ENCODE assay signal across 8 mouse cellular contexts in the genomic region with DNA sequence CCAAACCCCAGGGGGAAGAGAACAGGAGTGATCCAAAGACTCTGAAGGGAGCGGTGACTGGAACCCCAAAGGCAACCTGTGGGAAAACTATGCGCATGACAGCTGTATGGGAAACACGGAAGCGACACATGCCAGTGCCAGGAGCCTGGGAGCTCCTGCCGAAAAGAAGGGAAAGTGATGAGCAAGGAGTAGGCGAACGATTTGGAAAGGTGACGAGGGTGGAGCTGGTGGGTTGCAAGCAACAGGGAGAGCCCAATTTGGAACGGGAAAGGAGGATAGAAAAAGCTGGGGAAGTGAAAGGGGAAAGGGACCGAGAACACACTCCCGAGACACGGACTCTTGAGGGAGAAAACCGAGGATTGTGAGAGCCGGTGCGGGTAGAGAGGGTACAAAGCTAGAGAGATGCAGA. TPM values are rescaled to one million over a fixed set of nuclear protein-coding genes. Genes with fewer than 3 reads are reported as not detected.
DNase-seq lines count a peak whose midpoint lies in the region; ATAC-seq lines count a peak whose summit lies in the region.

No protein-coding gene starts in this region.

- peak overlapping the region; percentile 94 for H3K9ac ChIP-seq in intestine, embryonic 15.5 days
- peak overlapping the region; percentile 98 for H3K9ac ChIP-seq in limb, embryonic 13.5 days

- ATAC-seq in megakaryocyte, adult 5-6 weeks (ENCODE audit: poor library complexity, severe bottlenecking), result no peak
- ATAC-seq in frontal cortex, adult (ENCODE audit: low TSS enrichment), result peak; percentile 8; the same call in 1 of the 2 replicates
- ATAC-seq in intestine, embryonic 15.5 days, result no peak
- no peak for ATAC-seq in limb, embryonic 13.5 days (ENCODE audit: low FRiP score, low read depth)

- peaks cover 67% of the 10 kb centered on the region for H3K4me1 ChIP-seq in megakaryocyte, embryonic 14.5 days
- H3K4me1 ChIP-seq in brown adipose tissue, adult 24 weeks (ENCODE audit: control insufficient read depth, insufficient read depth, insufficient read length, low read length), result peaks cover 26% of the 10 kb centered on the region
- H3K4me1 ChIP-seq in intestine, embryonic 15.5 days (replicated peaks), result peaks cover 32% of the 10 kb centered on the region
- peaks cover 39% of the 10 kb centered on the region for H3K4me1 ChIP-seq in limb, embryonic 13.5 days

- H3K36me3 ChIP-seq in megakaryocyte, embryonic 14.5 days (replicated peaks; ENCODE audit: low read length), result peaks cover 32% of the 10 kb centered on the region
- no peaks in the 10 kb centered on the region for H3K36me3 ChIP-seq in intestine, embryonic 15.5 days
- peaks cover 11% of the 10 kb centered on the region; the same call in 1 of the 2 replicates for H3K36me3 ChIP-seq in limb, embryonic 13.5 days

- no peaks in the 10 kb centered on the region for H3K27me3 ChIP-seq in megakaryocyte, embryonic 14.5 days (replicated peaks)
- H3K27me3 ChIP-seq in intestine, embryonic 15.5 days (replicated peaks), result no peaks in the 10 kb centered on the region
- H3K27me3 ChIP-seq in limb, embryonic 13.5 days, result no peaks in the 10 kb centered on the region

- H3K4me3 ChIP-seq in megakaryocyte, embryonic 14.5 days (replicated peaks), result peak overlapping the region; percentile 98
- H3K4me3 ChIP-seq in brown adipose tissue, adult 24 weeks (ENCODE audit: insufficient read depth, low read depth, low read length), result peak overlapping the region; percentile 93
- peak overlapping the region; percentile 90 for H3K4me3 ChIP-seq in intestine, embryonic 15.5 days (replicated peaks)
- H3K4me3 ChIP-seq in limb, embryonic 13.5 days, result peak overlapping the region; percentile 94

- DNase-seq in neural tube, embryonic 10.5 days (ENCODE audit: extremely low spot score, low spot score), result peak; percentile 30
- DNase-seq in gastrocnemius, postnatal 10 days, result no peak

- WGBS in intestine, embryonic 15.5 days, result 2% methylated on average over 15 of the region's 15 CpGs
- 2% methylated on average over 15 of the region's 15 CpGs for WGBS in limb, embryonic 13.5 days

- H3K4me2 ChIP-seq in intestine, embryonic 15.5 days (replicated peaks), result peak overlapping the region; percentile 88
- peak overlapping the region; percentile 96 for H3K4me2 ChIP-seq in limb, embryonic 13.5 days (replicated peaks)

- H3K27ac ChIP-seq in brown adipose tissue, adult 24 weeks (replicated peaks; ENCODE audit: low read depth, low read length), result peak overlapping the region; percentile 79
- peak overlapping the region; percentile 83 for H3K27ac ChIP-seq in intestine, embryonic 15.5 days
- no peak overlapping the region for H3K27ac ChIP-seq in limb, embryonic 13.5 days

- H3K9me3 ChIP-seq in megakaryocyte, embryonic 14.5 days, result no peaks in the 10 kb centered on the region
- no peaks in the 10 kb centered on the region for H3K9me3 ChIP-seq in intestine, embryonic 15.5 days
- no peaks in the 10 kb centered on the region for H3K9me3 ChIP-seq in limb, embryonic 13.5 days

RNA-seq across cellular contexts. Expression of gene Mark2, which starts 1.3 kb away (rescaled TPM):
- 179 and 300 TPM in 2 replicates for polyA plus RNA-seq in megakaryocyte, embryonic 14.5 days (2012; ENCODE audit: insufficient read depth, low replicate concordance)
- 75.6 and 81.8 TPM in 2 replicates for total RNA-seq in megakaryocyte, adult 5-6 weeks (2015)
- 25.9 and 27.6 TPM in 2 replicates for total RNA-seq in megakaryocyte, adult 5-6 weeks (2017)
- 24.1 and 35.4 TPM in 2 replicates for polyA plus RNA-seq in brown adipose tissue, adult 24 weeks (2012; ENCODE audit: insufficient read depth, insufficient read length, missing spikeins)
- 44.9 and 45.8 TPM in 2 replicates for polyA plus RNA-seq in intestine, embryonic 15.5 days (2015; fragmentation: Nextera tagmentation; extraction: Ambion mirVana)
- 38.2 and 44.3 TPM in 2 replicates for polyA plus RNA-seq in limb, embryonic 13.5 days (2015; fragmentation: Nextera tagmentation; extraction: Ambion mirVana)
- 10 to 100 TPM; 38.2 to 45.8 TPM for total RNA-seq in gastrocnemius, postnatal 10 days (2021)

RNA-seq across cellular contexts. Expression of gene Spindoc, which starts 42.4 kb away (rescaled TPM):
- polyA plus RNA-seq in megakaryocyte, embryonic 14.5 days (2012; ENCODE audit: insufficient read depth, low replicate concordance), result 40.6 and 204 TPM in 2 replicates
- total RNA-seq in megakaryocyte, adult 5-6 weeks (2015), result 6.8 and 9.4 TPM in 2 replicates
- 5.8 and 9.0 TPM in 2 replicates for total RNA-seq in megakaryocyte, adult 5-6 weeks (2017)
- polyA plus RNA-seq in brown adipose tissue, adult 24 weeks (2012; ENCODE audit: insufficient read depth, insufficient read length, missing spikeins), result 5.8 and 6.3 TPM in 2 replicates
- 20.4 and 20.5 TPM in 2 replicates for polyA plus RNA-seq in intestine, embryonic 15.5 days (2015; fragmentation: Nextera tagmentation; extraction: Ambion mirVana)
- polyA plus RNA-seq in limb, embryonic 13.5 days (2015; fragmentation: Nextera tagmentation; extraction: Ambion mirVana), result 35.3 and 43.2 TPM in 2 replicates
- total RNA-seq in gastrocnemius, postnatal 10 days (2021), result 10 to 100 TPM; 11.8 to 17.2 TPM
